Mouse (Mus musculus) CD8-positive naive resting alpha-beta T cell, adult 57 days (primary cell): ENCODE results near the gene Jade3. TPM values are rescaled to one million over a fixed set of nuclear protein-coding genes. Genes with fewer than 3 reads are reported as not detected.

Experiments
- total RNA-seq: library from RNA; stranded (reverse); gene quantifications from one replicate; pipeline ENCODE4 v1.2.4, GENCODE M21; 2023

The Jade3 gene
- total RNA-seq = 6.4 TPM

GRCm38 (mm10) chrX:20425140-20425838 is at the start of gene Jade3:
TSS of gene Jade3 (plus strand) at chrX:20425688.

DNA sequence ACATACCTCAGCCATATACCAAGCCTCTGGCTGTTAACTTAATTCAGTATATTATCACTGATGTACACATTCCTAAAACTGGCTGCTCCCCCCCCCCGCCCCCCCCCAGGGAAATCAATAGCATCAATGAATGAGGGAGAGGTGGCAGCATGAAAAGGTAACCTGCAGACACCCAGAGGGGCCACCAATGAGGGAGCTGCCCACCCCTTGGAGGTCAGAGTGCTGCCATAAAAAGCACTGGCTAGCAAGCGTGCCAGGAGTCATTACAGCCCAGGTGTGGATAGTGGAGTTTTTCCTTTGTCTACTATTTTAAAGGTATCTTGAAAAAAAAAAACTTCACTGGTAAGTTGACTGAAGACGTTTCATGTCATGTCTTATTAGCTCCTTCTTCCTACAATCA is 124.0 kb downstream of the Jade3 start, which contains the start of gene Rgn:
Gene Rgn, plus strand, starts transcription at position 256 of the 400 bp plus-strand sequence.

Other genes with a start within 250 kb of the Jade3 start
- gene Slc9a7, start 133.9 kb upstream of the Jade3 start, total RNA-seq = 13.3 TPM
- 10.4 TPM for gene Rp2, start 61.2 kb upstream of the Jade3 start, total RNA-seq
- not detected for gene Rgn, start 124.1 kb downstream of the Jade3 start, total RNA-seq
- gene Rbm10, start 191.8 kb downstream of the Jade3 start, total RNA-seq = 59.1 TPM
- 102 TPM for gene Ndufb11, start 191.9 kb downstream of the Jade3 start, total RNA-seq
- 204 TPM for gene Uba1, start 232.6 kb downstream of the Jade3 start, total RNA-seq